Mouse (Mus musculus) lung, postnatal 36 days (tissue): ENCODE data around the gene Sec1.

Experiments
- DNase-seq: peaks from one replicate; pipeline ENCODE4 v3.0.0; 2022; ENCODE audit warnings: mixed read lengths

The Sec1 gene

GRCm38 (mm10) chr7:45693921-45694591, at the start of gene Sec1:
Gene Sec1 (minus strand): TSS chr7:45694402.
- DNase-seq = no peak

- DNase-seq = peak; percentile 41
These were observed 48.1 kb upstream of the Sec1 start for GRCm38 (mm10) chr7:45742338-45742737.

GRCm38 (mm10) chr7:45741777-45742176, 47.6 kb upstream of the Sec1 start:
- DNase-seq = peak; percentile 52

DNA sequence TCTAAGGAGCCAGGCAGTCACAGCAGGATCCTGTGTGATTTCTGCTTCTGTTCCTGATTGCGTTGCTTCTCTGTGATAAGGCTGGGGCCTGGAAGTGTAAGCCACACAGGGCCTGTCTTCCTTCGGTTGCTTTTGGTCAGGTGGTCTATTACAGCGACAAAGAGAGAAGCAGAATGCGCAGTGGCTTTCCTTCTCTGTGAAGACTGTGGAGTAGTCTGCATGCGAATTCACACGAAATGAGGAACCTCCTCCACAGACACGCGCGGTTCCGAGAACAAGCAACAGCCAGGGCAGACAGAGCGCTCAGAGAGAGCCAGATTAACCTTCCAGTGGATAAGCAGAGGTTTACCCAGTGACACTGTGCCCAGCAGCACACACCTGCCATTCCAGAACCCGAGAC, 47.1 kb upstream of the Sec1 start:
- DNase-seq = no peak

- no peak for DNase-seq
These were observed 45.6 kb upstream of the Sec1 start for GRCm38 (mm10) chr7:45739820-45740219.

DNA sequence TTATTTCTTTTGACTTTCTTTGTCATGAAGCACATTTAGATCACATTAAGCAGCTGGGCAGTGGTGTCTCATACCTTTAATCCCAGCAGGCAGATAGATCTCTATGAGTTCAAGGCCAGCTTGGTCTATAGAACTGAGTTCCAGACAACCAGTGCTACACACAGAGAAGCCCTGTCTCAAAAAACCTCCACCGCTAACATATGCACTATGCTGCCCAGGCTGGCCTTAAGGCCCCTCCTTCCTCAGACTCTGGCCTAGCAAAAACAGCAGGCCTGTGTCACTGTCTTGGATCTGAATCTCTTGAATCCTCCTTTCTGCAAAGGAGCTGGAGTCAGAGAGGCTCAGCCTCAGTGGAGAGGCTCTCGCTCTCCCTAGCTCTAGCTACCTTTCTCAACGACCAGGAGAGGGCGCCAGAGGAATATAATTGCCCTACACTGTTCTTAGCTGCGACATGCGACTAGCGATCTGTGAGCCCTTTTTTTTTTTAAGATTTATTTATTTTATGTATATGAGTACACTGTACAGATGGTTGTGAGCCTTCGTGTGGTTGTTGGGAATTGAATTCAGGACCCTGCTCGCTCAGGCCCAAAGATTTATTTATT, 45.1 kb upstream of the Sec1 start:
- DNase-seq = peak; percentile 91

- DNase-seq = no peak
These were observed 39.3 kb upstream of the Sec1 start for GRCm38 (mm10) chr7:45733477-45733876.

- DNase-seq = peak; percentile 67
These were observed 36.7 kb upstream of the Sec1 start for GRCm38 (mm10) chr7:45730727-45731431.

- DNase-seq = no peak
These were observed 33.4 kb upstream of the Sec1 start for GRCm38 (mm10) chr7:45727625-45728024.

GRCm38 (mm10) chr7:45726419-45726818, 32.2 kb upstream of the Sec1 start:
- no peak for DNase-seq

DNA sequence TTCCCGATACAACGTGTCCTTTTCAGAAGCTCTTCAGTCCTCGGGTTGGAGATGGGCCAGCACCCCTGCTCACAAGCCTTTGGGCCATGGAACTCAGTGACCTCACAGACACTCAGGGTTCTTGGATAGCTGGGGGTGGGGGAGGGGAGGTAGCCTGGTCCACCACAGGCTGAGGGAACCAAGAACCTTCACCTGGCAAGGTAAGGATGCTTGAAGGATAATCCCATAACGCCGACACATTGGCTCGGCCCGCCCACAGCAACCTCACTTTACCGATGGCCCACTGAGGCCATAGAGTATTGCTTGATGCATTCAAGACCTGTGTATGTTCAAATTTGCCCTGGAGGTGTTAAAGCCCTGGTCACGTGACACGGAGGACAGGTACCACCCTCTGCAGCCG, 31.5 kb upstream of the Sec1 start, which contains the start of gene Spaca4:
TSS of gene Spaca4 (minus strand) at position 101 of the 400 bp plus-strand sequence.
- DNase-seq = no peak

DNA sequence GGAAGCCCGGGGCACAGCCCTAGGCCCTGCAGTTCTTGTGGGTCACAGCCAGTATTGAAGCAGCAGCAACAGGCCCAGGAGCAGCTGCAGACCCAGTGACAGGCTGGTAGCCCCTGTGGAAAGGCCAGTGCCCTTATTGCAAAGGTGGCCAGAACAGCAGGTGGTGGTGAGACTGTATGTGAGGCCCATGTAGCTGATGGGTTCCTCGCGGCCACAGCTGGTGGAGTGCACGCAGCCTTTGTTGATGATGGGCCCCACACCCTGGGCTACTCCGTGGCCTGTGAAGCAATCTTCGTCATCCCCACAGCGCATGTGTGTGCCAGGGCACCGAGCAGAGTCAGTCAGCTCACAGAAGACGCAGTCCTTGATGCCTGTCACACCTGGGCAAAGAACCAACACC, 30.9 kb upstream of the Sec1 start:
- no peak for DNase-seq

- DNase-seq = no peak
These were observed 29.6 kb upstream of the Sec1 start for GRCm38 (mm10) chr7:45723781-45724180.

DNA sequence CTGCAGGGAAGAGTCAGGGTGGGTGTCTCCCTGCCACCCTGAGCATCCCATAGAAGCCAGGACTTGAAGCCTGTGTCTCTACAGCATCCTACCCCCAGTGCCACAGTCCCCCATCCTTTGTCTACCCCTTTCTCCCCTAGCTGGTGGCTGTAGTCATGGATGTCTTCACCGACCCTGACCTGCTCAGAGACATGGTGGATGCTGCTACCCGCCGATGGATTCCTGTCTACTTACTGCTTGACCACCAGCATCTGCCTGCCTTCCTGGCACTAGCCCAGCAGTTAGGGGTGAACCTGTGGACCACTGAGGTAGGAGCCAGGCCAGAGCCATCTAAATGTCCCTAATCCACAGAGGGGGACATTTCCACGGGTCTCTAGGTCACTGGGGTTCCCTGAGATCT, 29.1 kb upstream of the Sec1 start:
- no peak for DNase-seq

- no peak for DNase-seq
These were observed 28.1 kb upstream of the Sec1 start for GRCm38 (mm10) chr7:45722348-45722713.

GRCm38 (mm10) chr7:45721642-45722347, 27.6 kb upstream of the Sec1 start:
- DNase-seq = no peak

GRCm38 (mm10) chr7:45721234-45721571, 27.0 kb upstream of the Sec1 start:
- DNase-seq = no peak

GRCm38 (mm10) chr7:45720413-45721233, 26.4 kb upstream of the Sec1 start, which contains the start of gene Fam83e:
Gene Fam83e (plus strand): TSS chr7:45721212.
- DNase-seq = peak; percentile 57

DNA sequence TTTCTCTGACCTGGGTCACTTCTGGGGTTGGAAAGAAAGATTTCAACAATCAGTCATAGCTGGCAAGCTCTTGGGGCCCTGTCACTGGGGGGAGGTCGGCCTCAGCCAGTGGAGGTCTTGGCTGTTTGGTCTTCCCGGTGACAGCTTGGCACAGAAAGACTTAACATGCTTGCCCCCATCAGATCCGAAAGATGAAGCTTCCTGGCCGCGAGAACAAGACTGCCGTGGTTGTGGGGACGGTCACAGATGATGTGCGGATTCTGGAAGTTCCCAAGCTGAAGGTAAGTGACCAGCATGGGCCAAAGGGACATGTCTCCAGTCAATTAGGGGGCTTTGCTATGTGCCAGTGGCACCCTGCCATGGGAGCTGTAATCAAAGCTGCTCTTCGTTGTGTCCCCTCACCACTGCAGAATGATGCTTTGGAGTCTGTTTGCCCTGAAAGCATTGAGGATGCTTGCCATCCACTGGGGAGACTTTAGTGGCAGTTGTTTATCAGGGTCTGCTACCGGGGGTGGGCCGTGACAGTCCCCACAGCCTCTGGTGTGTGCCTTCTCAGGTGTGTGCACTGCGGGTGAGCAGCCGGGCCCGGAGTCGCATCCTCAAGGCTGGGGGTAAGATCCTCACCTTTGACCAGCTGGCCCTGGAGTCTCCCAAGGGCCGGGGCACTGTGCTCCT, 25.7 kb upstream of the Sec1 start:
- no peak for DNase-seq

DNA sequence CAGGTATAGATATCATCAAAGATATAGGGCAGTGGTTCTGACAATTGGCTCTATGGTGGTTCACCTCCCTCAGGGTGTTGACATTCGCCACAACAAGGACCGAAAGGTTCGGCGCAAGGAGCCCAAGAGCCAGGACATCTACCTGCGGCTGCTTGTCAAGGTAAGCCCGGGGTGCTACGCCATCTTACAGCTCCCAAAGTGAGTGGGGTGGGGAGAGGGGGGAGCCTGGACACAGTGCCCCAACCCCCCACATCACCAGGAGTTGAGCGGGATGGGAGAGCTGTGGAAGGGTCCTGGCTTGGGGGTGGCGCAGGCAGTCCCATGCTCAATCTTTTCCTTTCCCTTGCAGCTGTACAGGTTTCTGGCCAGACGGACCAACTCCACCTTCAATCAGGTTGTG, 25.0 kb upstream of the Sec1 start:
- no peak for DNase-seq

GRCm38 (mm10) chr7:45718331-45718730, 24.1 kb upstream of the Sec1 start:
- DNase-seq = no peak

DNA sequence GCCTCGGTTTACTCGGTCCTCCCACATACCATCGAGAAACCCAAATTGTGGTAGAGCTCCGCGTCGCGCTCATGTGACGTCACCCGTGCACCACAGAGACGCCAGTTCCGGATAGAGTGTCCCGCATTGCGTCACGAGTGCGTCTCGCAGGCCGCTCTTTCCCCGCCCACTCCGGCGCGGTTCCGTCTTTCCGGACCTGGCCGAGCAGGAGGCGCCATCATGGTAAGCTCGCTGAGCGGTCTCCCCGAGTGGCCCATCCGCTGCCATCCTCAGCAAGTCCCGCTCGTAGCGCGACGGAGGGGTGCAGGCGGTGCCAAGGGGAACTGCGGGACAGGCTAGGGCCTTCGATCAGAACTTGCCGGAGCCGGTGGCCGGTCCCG, 23.7 kb upstream of the Sec1 start, which contains the start of gene Sphk2:
TSS of gene Sphk2 (minus strand) at position 85 of the 380 bp plus-strand sequence.
- DNase-seq = peak; percentile 99
